Mouse (Mus musculus) stomach, postnatal 0 days (tissue): ENCODE measurements around the gene Gpr179.

Experiments used
- CTCF ChIP-seq: IDR thresholded peaks from 2 replicates; pipeline ENCODE4 v1.5.1; 2016; ENCODE audit warnings: antibody characterized with exemption, low read depth, mild to moderate bottlenecking, moderate library complexity
- EP300 ChIP-seq: optimal IDR thresholded peaks from 2 replicates; pipeline ENCODE3; 2016; ENCODE audit warnings: antibody characterized with exemption

DNA sequence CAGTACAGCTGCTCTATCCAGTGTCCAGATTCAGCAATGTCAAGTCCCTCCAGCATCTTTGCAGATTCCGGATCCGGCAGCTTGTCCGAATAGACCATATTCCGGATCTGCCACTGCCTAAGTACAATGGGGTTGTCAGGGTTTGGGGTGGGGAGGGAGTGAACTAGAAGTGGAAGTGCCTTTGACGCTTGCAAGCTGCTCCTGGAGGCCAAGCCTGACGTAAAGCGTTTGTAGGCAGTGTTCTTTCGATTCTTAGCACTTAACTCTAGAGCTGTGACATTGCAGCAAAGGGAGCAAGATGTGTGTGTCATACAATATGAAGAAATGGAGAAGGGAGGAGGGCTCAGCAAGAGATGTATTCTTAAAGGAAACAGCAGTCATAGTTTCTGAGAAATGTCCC is 37.2 kb upstream of the Gpr179 start:
- TF ChIP-seq EP300 (no peak), CTCF (no peak)
